22 mouse cellular contexts compared by ENCODE assay signal in genomic region chr10:49716856-49717255, GRCm38 (mm10).
"Had no signal": no experiment of that assay in that cellular context is flagged by ENCODE, and none has a peak within 500 bp of the region (broad histone marks: within the 10 kb centered on the region; RNA-seq: fewer than 3 reads in every experiment).

No protein-coding gene starts in this region.

- H3K27ac ChIP-seq: gastrocnemius, adult 2 months; heart, embryonic 13.5 days; heart, embryonic 15.5 days; hindbrain, embryonic 13.5 days; hindbrain, embryonic 15.5 days; hindbrain, postnatal 0 days; limb, embryonic 13.5 days; limb, embryonic 15.5 days; liver, embryonic 12.5 days; liver, embryonic 14.5 days had no signal

- H3K4me3 ChIP-seq: gastrocnemius, adult 2 months; heart, embryonic 13.5 days; heart, embryonic 15.5 days; hindbrain, embryonic 13.5 days; hindbrain, embryonic 15.5 days; limb, embryonic 13.5 days; limb, embryonic 15.5 days; liver, embryonic 12.5 days had no signal

- DNase-seq: gastrocnemius, adult 2 months; gastrocnemius, postnatal 10 days; gastrocnemius, postnatal 25 days; heart, adult 18-20 months; heart, postnatal 14 days; heart, postnatal 36 days; kidney, adult 11 months; kidney, adult 8-10 months; kidney, postnatal 14 days; kidney, postnatal 36 days; layer of hippocampus, adult 9-11 months; layer of hippocampus, postnatal 36 days; left cerebral cortex, postnatal 4 days had no signal
